Mouse (Mus musculus): ENCODE measurements around the gene Gm20388.

DNA sequence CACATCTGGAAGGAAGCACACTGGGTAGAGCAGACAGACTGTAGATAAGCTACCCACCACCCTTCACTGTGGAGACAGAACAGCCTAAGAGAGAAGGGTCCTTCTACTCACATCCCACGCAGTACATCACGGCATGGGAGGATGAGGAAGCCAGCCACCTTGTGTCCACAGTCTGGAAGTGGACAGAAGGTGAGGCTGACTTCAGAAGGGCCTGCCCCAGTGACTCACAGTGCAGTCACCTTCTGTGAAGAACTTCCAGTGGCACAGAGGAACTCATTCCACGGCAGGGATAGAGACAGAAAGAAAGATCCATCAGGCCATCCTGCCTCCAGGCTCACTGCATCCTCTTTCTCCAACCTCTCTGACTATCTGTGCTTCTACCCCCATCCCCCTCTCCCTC lies 4429.1 kb downstream of the Gm20388 start:
- TF ChIP-seq ZC3H11A (IDR thresholded peaks at IDR 0.05; ENCODE audit: borderline replicate concordance, low read depth, low read length) (no peak), ZNF384 (IDR thresholded peaks at IDR 0.05; ENCODE audit: low read depth, low read length) (no peak)
